8 mouse cellular contexts compared by ENCODE assay signal in genomic region chr3:138197973-138198721, GRCm38 (mm10). TPM values are rescaled to one million over a fixed set of nuclear protein-coding genes. Genes with fewer than 3 reads are reported as not detected.
DNase-seq lines count a peak whose midpoint lies in the region; ATAC-seq lines count a peak whose summit lies in the region.

No protein-coding gene starts in this region.

- ATAC-seq in intestine, embryonic 15.5 days: peak; percentile 88

- whole genome bisulfite sequencing in intestine, embryonic 15.5 days: 27% methylated on average over 20 of the region's 20 CpGs

- H3K4me2 ChIP-seq in intestine, embryonic 15.5 days (replicated peaks): peak overlapping the region; percentile 53

- H3K27me3 ChIP-seq in intestine, embryonic 15.5 days (replicated peaks): no peaks in the 10 kb centered on the region

- no peak overlapping the region for H3K4me3 ChIP-seq in intestine, embryonic 15.5 days (replicated peaks)

- H3K9me3 ChIP-seq in intestine, embryonic 15.5 days: no peaks in the 10 kb centered on the region

- H3K27ac ChIP-seq in intestine, embryonic 15.5 days: no peak overlapping the region

- intact Hi-C loops in gastrocnemius, postnatal 36 days (cut with DNase I): loop anchor here (5.0 kb wide), 1 partner anchor 234 kb away; no protein-coding TSS in a partner anchor
- intact Hi-C loops in left cerebral cortex, postnatal 14 days (cut with DNase I): loop anchor here (2.0 kb wide), 2 partner anchors 207 to 235 kb away; no protein-coding TSS in a partner anchor

- H3K4me1 ChIP-seq in intestine, embryonic 15.5 days (replicated peaks): no peaks in the 10 kb centered on the region

- H3K36me3 ChIP-seq in intestine, embryonic 15.5 days: no peaks in the 10 kb centered on the region

- peak; percentile 88 to 89 for DNase-seq in adrenal gland, adult 18-20 months (ENCODE audit: low spot score in 2 of 2)
- peak; percentile 94 for DNase-seq in embryo, embryonic 11 days
- peak; percentile 69 to 83 for DNase-seq in gastrocnemius, postnatal 36 days
- peak; percentile 92 to 96 for DNase-seq in left cerebral cortex, postnatal 14 days (ENCODE audit: low spot score in 2 of 2)
- DNase-seq in mesoderm, embryonic 11.5 days (ENCODE audit: low read depth, low spot score): peak; percentile 93
- DNase-seq in right cerebral cortex, postnatal 25 days: peak; percentile 81
- DNase-seq in urinary bladder, postnatal 36 days (ENCODE audit: low spot score in 2 of 2): peak; percentile 82 to 86

- H3K9ac ChIP-seq in intestine, embryonic 15.5 days: no peak overlapping the region

RNA-seq across cellular contexts. Expression of gene 4930579F01Rik, which starts 4.5 kb away (rescaled TPM):
- total RNA-seq in adrenal gland, adult 18-20 months (2021): not detected
- not detected for total RNA-seq in gastrocnemius, postnatal 36 days (2021)
- 0.20 TPM in 1 of 2 replicates, not detected in the other for polyA plus RNA-seq in intestine, embryonic 15.5 days (2015; fragmentation: Nextera tagmentation; extraction: Ambion mirVana)
- not detected for total RNA-seq in left cerebral cortex, postnatal 14 days (2021)

RNA-seq across cellular contexts. Expression of gene Adh7, which starts 19.4 kb away (rescaled TPM):
- total RNA-seq in adrenal gland, adult 18-20 months (2021): 100 to 1,000 TPM in 1 of 2 experiments, 1 to 10 TPM in 1; 2.8 to 129 TPM
- under 1 TPM; 0.27 to 0.46 TPM for total RNA-seq in gastrocnemius, postnatal 36 days (2021)
- polyA plus RNA-seq in intestine, embryonic 15.5 days (2015; fragmentation: Nextera tagmentation; extraction: Ambion mirVana): 0.21 and 0.30 TPM in 2 replicates
- under 1 TPM; 0.08 to 0.09 TPM for total RNA-seq in left cerebral cortex, postnatal 14 days (2021)

RNA-seq across cellular contexts. Expression of gene Mttp, which starts 53.4 kb away (rescaled TPM):
- total RNA-seq in adrenal gland, adult 18-20 months (2021): 10 to 100 TPM in 1 of 2 experiments, 1 to 10 TPM in 1; 3.7 to 10.4 TPM
- 1 to 10 TPM; 1.2 to 1.5 TPM for total RNA-seq in gastrocnemius, postnatal 36 days (2021)
- 228 and 249 TPM in 2 replicates for polyA plus RNA-seq in intestine, embryonic 15.5 days (2015; fragmentation: Nextera tagmentation; extraction: Ambion mirVana)
- 1 to 10 TPM; 4.0 to 4.1 TPM for total RNA-seq in left cerebral cortex, postnatal 14 days (2021)

RNA-seq across cellular contexts. Expression of gene Trmt10a, which starts 54.9 kb away (rescaled TPM):
- total RNA-seq in adrenal gland, adult 18-20 months (2021): 10 to 100 TPM in 1 of 2 experiments, 1 to 10 TPM in 1; 7.6 to 10.8 TPM
- 1 to 10 TPM; 1.9 to 2.1 TPM for total RNA-seq in gastrocnemius, postnatal 36 days (2021)
- 8.8 and 12.9 TPM in 2 replicates for polyA plus RNA-seq in intestine, embryonic 15.5 days (2015; fragmentation: Nextera tagmentation; extraction: Ambion mirVana)
- total RNA-seq in left cerebral cortex, postnatal 14 days (2021): 1 to 10 TPM; 6.5 to 7.7 TPM
